8 mouse cellular contexts compared by ENCODE assay signal in the genomic region with DNA sequence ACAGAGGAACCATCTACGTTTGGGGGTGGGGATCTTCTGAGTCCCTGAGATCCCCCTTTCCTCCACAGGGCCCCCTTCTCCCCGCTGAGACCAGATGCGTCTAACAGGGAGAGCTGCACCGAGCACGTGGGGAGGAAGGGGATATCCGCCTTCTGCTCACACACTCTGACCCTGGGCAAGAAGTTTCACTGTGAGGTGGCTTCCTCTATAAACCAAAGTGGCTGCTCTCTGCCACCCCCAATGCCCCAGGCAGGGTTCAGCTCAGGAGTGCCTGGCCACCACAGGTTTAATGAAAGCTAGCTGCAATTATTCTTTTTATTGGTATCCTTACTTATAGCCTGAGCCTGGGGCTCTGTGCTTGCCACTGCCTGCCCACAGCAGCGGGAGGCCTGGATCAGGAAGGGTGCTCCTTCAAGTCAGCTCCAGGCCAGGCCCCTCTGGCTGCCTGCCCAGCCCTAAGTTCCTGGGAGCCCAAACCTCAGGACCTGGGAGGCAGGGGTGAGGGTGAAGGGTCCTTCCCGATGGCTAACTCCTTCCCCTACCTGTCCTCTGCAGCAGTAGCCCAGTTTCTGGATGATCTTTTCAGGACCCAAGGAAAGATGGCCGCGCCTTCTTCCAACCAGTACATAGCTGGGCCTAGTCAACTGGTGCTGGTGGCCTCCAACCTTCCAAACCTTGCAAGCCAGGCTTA. TPM values are rescaled to one million over a fixed set of nuclear protein-coding genes. Genes with fewer than 3 reads are reported as not detected.
A peak's percentile ranks its signal among the peaks of the same experiment; 100 is the strongest.
DNase-seq lines count a peak whose midpoint lies in the region; ATAC-seq and TF ChIP-seq lines count a peak whose summit lies in the region.

No protein-coding gene starts in this region.

- ATAC-seq in heart, embryonic 16.5 days (replicated peaks; ENCODE audit: extremely low read depth, insufficient read depth, low FRiP score), result 0 out of 2 replicates have a peak, but pooled peaks have one; percentile 3
- ATAC-seq in limb, embryonic 12.5 days (ENCODE audit: insufficient number of reproducible peaks, insufficient read depth, low FRiP score, low TSS enrichment, low read depth), result no peak

- peak overlapping the region; percentile 71 for H3K27ac ChIP-seq in cerebellum, adult 2 months (ENCODE audit: insufficient read depth, low read length)
- no peak overlapping the region for H3K27ac ChIP-seq in ES-Bruce4 (ENCODE audit: insufficient read depth, low read length)
- H3K27ac ChIP-seq in heart, embryonic 16.5 days (ENCODE audit: low read length), result peak overlapping the region; percentile 80
- H3K27ac ChIP-seq in limb, embryonic 12.5 days, result peak overlapping the region; percentile 42; the same call in 1 of the 2 replicates
- H3K27ac ChIP-seq in olfactory bulb, adult 2 months (ENCODE audit: insufficient read depth, low read depth, low read length), result no peak overlapping the region

- no peak for TF ChIP-seq EP300 in ES-Bruce4 (IDR thresholded peaks at IDR 0.05; ENCODE audit: insufficient read depth, low read depth, low read length)

- H3K27me3 ChIP-seq in cerebellum, adult 2 months (ENCODE audit: control insufficient read depth, insufficient read depth, low read length), result no peaks in the 10 kb centered on the region
- H3K27me3 ChIP-seq in ES-Bruce4 (ENCODE audit: control insufficient read depth, insufficient read depth, low read length, poor library complexity, severe bottlenecking), result no peaks in the 10 kb centered on the region
- H3K27me3 ChIP-seq in heart, embryonic 16.5 days (ENCODE audit: control insufficient read depth, insufficient read depth, low read length), result no peaks in the 10 kb centered on the region
- no peaks in the 10 kb centered on the region for H3K27me3 ChIP-seq in limb, embryonic 12.5 days

- peak overlapping the region; percentile 88 for H3K4me2 ChIP-seq in heart, embryonic 16.5 days (ENCODE audit: low read depth, low read length)
- peak overlapping the region; percentile 76 for H3K4me2 ChIP-seq in limb, embryonic 12.5 days

- peaks cover 15% of the 10 kb centered on the region for H3K36me3 ChIP-seq in ES-Bruce4 (ENCODE audit: control insufficient read depth, insufficient read depth, low read length, poor library complexity, severe bottlenecking)
- peaks cover 20% of the 10 kb centered on the region for H3K36me3 ChIP-seq in heart, embryonic 16.5 days (ENCODE audit: control insufficient read depth, insufficient read depth)
- H3K36me3 ChIP-seq in limb, embryonic 12.5 days, result peaks cover 48% of the 10 kb centered on the region

- peak; percentile 38 to 45 for DNase-seq in cerebellum, adult 2 months
- DNase-seq in cerebellum, adult 8-10 months, result no peak
- DNase-seq in gastrocnemius, postnatal 36 days, result no peak
- DNase-seq in gastrocnemius, postnatal 14 days, result no peak

- 0 out of 2 replicates have a peak overlapping the region, but pooled peaks have one; percentile 78 for H3K9ac ChIP-seq in ES-Bruce4 (ENCODE audit: low read depth, poor library complexity, severe bottlenecking)
- peak overlapping the region; percentile 94 for H3K9ac ChIP-seq in heart, embryonic 16.5 days (ENCODE audit: low read length)
- H3K9ac ChIP-seq in limb, embryonic 12.5 days (replicated peaks), result 0 out of 2 replicates have a peak overlapping the region, but pooled peaks have one; percentile 1

- no peaks in the 10 kb centered on the region for H3K9me3 ChIP-seq in ES-Bruce4 (replicated peaks; ENCODE audit: control insufficient read depth, insufficient read depth, low read length, poor library complexity, severe bottlenecking)
- H3K9me3 ChIP-seq in heart, embryonic 16.5 days (replicated peaks; ENCODE audit: control insufficient read depth, low read length), result no peaks in the 10 kb centered on the region
- H3K9me3 ChIP-seq in limb, embryonic 12.5 days, result no peaks in the 10 kb centered on the region

- 32% methylated on average over 10 of the region's 10 CpGs for WGBS in cerebellum, adult 2 months
- 57% methylated on average over 10 of the region's 10 CpGs for WGBS in heart, embryonic 16.5 days
- 70% methylated on average over 10 of the region's 10 CpGs for WGBS in limb, embryonic 12.5 days
- WGBS in olfactory bulb, adult 2 months, result 53% methylated on average over 10 of the region's 10 CpGs

- intact Hi-C loops in gastrocnemius, postnatal 36 days (cut with DNase I), result no loop called here
- intact Hi-C loops in gastrocnemius, postnatal 14 days (cut with DNase I; ENCODE audit: low total_unique reads), result no loop called here

- peaks cover 61% of the 10 kb centered on the region for H3K4me1 ChIP-seq in cerebellum, adult 2 months (ENCODE audit: control insufficient read depth, insufficient read depth, low read length)
- H3K4me1 ChIP-seq in ES-Bruce4 (ENCODE audit: control insufficient read depth, insufficient read depth, low read length), result peaks cover 2% of the 10 kb centered on the region
- peaks cover 62% of the 10 kb centered on the region for H3K4me1 ChIP-seq in heart, embryonic 16.5 days (ENCODE audit: control insufficient read depth, insufficient read depth, low read length)
- H3K4me1 ChIP-seq in limb, embryonic 12.5 days (replicated peaks), result peaks cover 40% of the 10 kb centered on the region
- peaks cover 51% of the 10 kb centered on the region for H3K4me1 ChIP-seq in olfactory bulb, adult 2 months (ENCODE audit: control insufficient read depth, insufficient read depth, low read length)

- TF ChIP-seq CTCF in cerebellum, adult 2 months (IDR thresholded peaks at IDR 0.05; ENCODE audit: borderline replicate concordance, insufficient read depth, low read depth, low read length), result no peak
- no peak for TF ChIP-seq CTCF in ES-Bruce4 (IDR thresholded peaks at IDR 0.05; ENCODE audit: low read depth, low read length)
- TF ChIP-seq CTCF in olfactory bulb, adult 2 months (IDR thresholded peaks at IDR 0.05; ENCODE audit: insufficient read depth, low read depth, low read length), result no peak

- no peak for TF ChIP-seq POLR2A in cerebellum, adult 2 months (IDR thresholded peaks at IDR 0.05; ENCODE audit: borderline replicate concordance, insufficient read depth, low read length)
- no peak for TF ChIP-seq POLR2A in ES-Bruce4 (IDR thresholded peaks at IDR 0.05; ENCODE audit: insufficient read depth, low read length)
- 0 out of 2 replicates have a peak, but pooled peaks have one; percentile 14 for TF ChIP-seq POLR2A in olfactory bulb, adult 2 months (IDR thresholded peaks at IDR 0.05; ENCODE audit: insufficient read depth, low read depth, low read length)

- H3K4me3 ChIP-seq in cerebellum, adult 2 months (replicated peaks; ENCODE audit: insufficient read depth, low read depth, low read length), result peak overlapping the region; percentile 88
- no peak overlapping the region for H3K4me3 ChIP-seq in ES-Bruce4 (ENCODE audit: low read depth, low read length)
- 0 out of 2 replicates have a peak overlapping the region, but pooled peaks have one; percentile 11 for H3K4me3 ChIP-seq in heart, embryonic 16.5 days (ENCODE audit: low read length)
- H3K4me3 ChIP-seq in limb, embryonic 12.5 days (replicated peaks), result no peak overlapping the region
- H3K4me3 ChIP-seq in olfactory bulb, adult 2 months (ENCODE audit: insufficient read depth, low read depth, low read length), result no peak overlapping the region

RNA-seq across cellular contexts. Expression of a gene that starts 2.8 kb away (rescaled TPM):
- polyA plus RNA-seq in cerebellum, adult 2 months (2012; rRNA removed), result 306 and 336 TPM in 2 replicates
- polyA plus RNA-seq in ES-Bruce4 (2011; ENCODE audit: insufficient read depth, insufficient read length, low read depth, missing spikeins), result 106 and 107 TPM in 2 replicates
- 105 and 108 TPM in 2 replicates for polyA plus RNA-seq in heart, embryonic 16.5 days (2015; fragmentation: Nextera tagmentation; extraction: Ambion mirVana)
- polyA plus RNA-seq in limb, embryonic 12.5 days (2016; fragmentation: Nextera tagmentation; extraction: Ambion mirVana), result 126 TPM in 2 replicates
- not detected in 2 replicates for polyA plus RNA-seq in olfactory bulb, adult 2 months (2012; ENCODE audit: insufficient read depth, insufficient read length, low replicate concordance, missing spikeins)
- 10 to 100 TPM; 62.4 to 62.7 TPM for total RNA-seq in gastrocnemius, postnatal 36 days (2021)
- total RNA-seq in gastrocnemius, postnatal 14 days (2021), result 10 to 100 TPM; 56.3 to 67.8 TPM

RNA-seq across cellular contexts. Expression of a gene that starts 32.5 kb away (rescaled TPM):
- polyA plus RNA-seq in cerebellum, adult 2 months (2012; rRNA removed), result 0.87 and 1.2 TPM in 2 replicates
- polyA plus RNA-seq in ES-Bruce4 (2011; ENCODE audit: insufficient read depth, insufficient read length, low read depth, missing spikeins), result 4.2 and 4.4 TPM in 2 replicates
- polyA plus RNA-seq in heart, embryonic 16.5 days (2015; fragmentation: Nextera tagmentation; extraction: Ambion mirVana), result 45.1 and 47.4 TPM in 2 replicates
- 22.1 and 35.2 TPM in 2 replicates for polyA plus RNA-seq in limb, embryonic 12.5 days (2016; fragmentation: Nextera tagmentation; extraction: Ambion mirVana)
- polyA plus RNA-seq in olfactory bulb, adult 2 months (2012; ENCODE audit: insufficient read depth, insufficient read length, low replicate concordance, missing spikeins), result not detected in 2 replicates
- 1 to 10 TPM; 1.6 to 2.1 TPM for total RNA-seq in gastrocnemius, postnatal 36 days (2021)
- 1 to 10 TPM; 5.8 to 6.5 TPM for total RNA-seq in gastrocnemius, postnatal 14 days (2021)

RNA-seq across cellular contexts. Expression of a gene that starts 37.3 kb away (rescaled TPM):
- 2.1 and 4.2 TPM in 2 replicates for polyA plus RNA-seq in cerebellum, adult 2 months (2012; rRNA removed)
- polyA plus RNA-seq in ES-Bruce4 (2011; ENCODE audit: insufficient read depth, insufficient read length, low read depth, missing spikeins), result 11.9 and 14.0 TPM in 2 replicates
- polyA plus RNA-seq in heart, embryonic 16.5 days (2015; fragmentation: Nextera tagmentation; extraction: Ambion mirVana), result 36.3 and 43.4 TPM in 2 replicates
- polyA plus RNA-seq in limb, embryonic 12.5 days (2016; fragmentation: Nextera tagmentation; extraction: Ambion mirVana), result 10.8 and 11.3 TPM in 2 replicates
- polyA plus RNA-seq in olfactory bulb, adult 2 months (2012; ENCODE audit: insufficient read depth, insufficient read length, low replicate concordance, missing spikeins), result not detected in 2 replicates
- 1 to 10 TPM; 1.2 to 1.3 TPM for total RNA-seq in gastrocnemius, postnatal 36 days (2021)
- total RNA-seq in gastrocnemius, postnatal 14 days (2021), result 1 to 10 TPM; 1.6 to 6.0 TPM

RNA-seq across cellular contexts. Expression of a gene that starts 42.1 kb away (rescaled TPM):
- 33.2 and 34.4 TPM in 2 replicates for polyA plus RNA-seq in cerebellum, adult 2 months (2012; rRNA removed)
- polyA plus RNA-seq in ES-Bruce4 (2011; ENCODE audit: insufficient read depth, insufficient read length, low read depth, missing spikeins), result 1.1 and 1.2 TPM in 2 replicates
- polyA plus RNA-seq in heart, embryonic 16.5 days (2015; fragmentation: Nextera tagmentation; extraction: Ambion mirVana), result 0.07 and 0.09 TPM in 2 replicates
- 0.26 and 0.32 TPM in 2 replicates for polyA plus RNA-seq in limb, embryonic 12.5 days (2016; fragmentation: Nextera tagmentation; extraction: Ambion mirVana)
- not detected in 2 replicates for polyA plus RNA-seq in olfactory bulb, adult 2 months (2012; ENCODE audit: insufficient read depth, insufficient read length, low replicate concordance, missing spikeins)
- not detected for total RNA-seq in gastrocnemius, postnatal 36 days (2021)
- total RNA-seq in gastrocnemius, postnatal 14 days (2021), result under 1 TPM in 1 of 2 experiments, not detected in 1; 0.04 TPM

RNA-seq across cellular contexts. Expression of a gene that starts 48.9 kb away (rescaled TPM):
- 20.8 and 22.0 TPM in 2 replicates for polyA plus RNA-seq in cerebellum, adult 2 months (2012; rRNA removed)
- 0.29 and 3.3 TPM in 2 replicates for polyA plus RNA-seq in ES-Bruce4 (2011; ENCODE audit: insufficient read depth, insufficient read length, low read depth, missing spikeins)
- polyA plus RNA-seq in heart, embryonic 16.5 days (2015; fragmentation: Nextera tagmentation; extraction: Ambion mirVana), result 0.17 and 0.22 TPM in 2 replicates
- polyA plus RNA-seq in limb, embryonic 12.5 days (2016; fragmentation: Nextera tagmentation; extraction: Ambion mirVana), result 0.12 and 0.14 TPM in 2 replicates
- polyA plus RNA-seq in olfactory bulb, adult 2 months (2012; ENCODE audit: insufficient read depth, insufficient read length, low replicate concordance, missing spikeins), result not detected in 2 replicates
- under 1 TPM; 0.07 to 0.13 TPM for total RNA-seq in gastrocnemius, postnatal 36 days (2021)
- total RNA-seq in gastrocnemius, postnatal 14 days (2021), result under 1 TPM; 0.04 to 0.09 TPM

Comparison
In these comparisons a context has a peak if more than half of its experiments do, and no peak if none do; other contexts are left out.
1. DNase-seq: peak in cerebellum, adult 2 months (2 of 2); none in cerebellum, adult 8-10 months (single experiment), gastrocnemius, postnatal 36 days (0 of 2) and gastrocnemius, postnatal 14 days (single experiment).
2. H3K27ac ChIP-seq: peak in cerebellum, adult 2 months (single experiment), heart, embryonic 16.5 days (single experiment) and limb, embryonic 12.5 days (single experiment); none in ES-Bruce4 (single experiment) and olfactory bulb, adult 2 months (single experiment).
3. H3K4me3 ChIP-seq: peak in cerebellum, adult 2 months (single experiment) and heart, embryonic 16.5 days (single experiment); none in ES-Bruce4 (single experiment), limb, embryonic 12.5 days (single experiment) and olfactory bulb, adult 2 months (single experiment).
4. H3K9ac ChIP-seq: peak in every context shown above with its lines; median percentile 94 in heart, embryonic 16.5 days; 78 in ES-Bruce4; 1 in limb, embryonic 12.5 days.